Mouse (Mus musculus) stomach, embryonic 15.5 days (tissue): Measurements from ENCODE around the gene B3galt5. TPM values are rescaled to one million over a fixed set of nuclear protein-coding genes. Genes with fewer than 3 reads are reported as not detected.

Experiments
- ATAC-seq: fragments of 200-750 bp; cut with Nextera tagmentation; 2 replicates; pipeline ENCODE4 v1.8.0; 2017; ENCODE audit warnings: low read depth, moderate number of reproducible peaks, moderate TSS enrichment; ENCODE audit not compliant: insufficient read depth, low FRiP score
- H3K27ac ChIP-seq: fragments of 300-500 bp; sonication (generic); 2 replicates; pipeline ENCODE4 v1.5.1; 2015; ENCODE audit warnings: mild to moderate bottlenecking, inconsistent platforms
- H3K27me3 ChIP-seq: fragments of 300-500 bp; sonication (generic); replicated peaks from 2 replicates; pipeline ENCODE4 v1.6.1; 2015; ENCODE audit warnings: inconsistent platforms
- H3K36me3 ChIP-seq: fragments of 300-500 bp; sonication (generic); 2 replicates; pipeline ENCODE4 v1.6.1; 2015; ENCODE audit warnings: inconsistent platforms
- H3K4me1 ChIP-seq: fragments of 300-500 bp; sonication (generic); 2 replicates; pipeline ENCODE4 v1.6.1; 2015; ENCODE audit warnings: inconsistent platforms
- H3K4me2 ChIP-seq: fragments of 300-500 bp; sonication (generic); 2 replicates; pipeline ENCODE4 v1.6.1; 2015; ENCODE audit warnings: mild to moderate bottlenecking, inconsistent platforms
- H3K4me3 ChIP-seq: fragments of 300-500 bp; sonication (generic); replicated peaks from 2 replicates; pipeline ENCODE4 v1.5.1; 2015; ENCODE audit warnings: inconsistent platforms
- H3K9ac ChIP-seq: fragments of 300-500 bp; sonication (generic); 2 replicates; pipeline ENCODE4 v1.6.1; 2015; ENCODE audit warnings: inconsistent platforms
- H3K9me3 ChIP-seq: fragments of 300-500 bp; sonication (generic); 2 replicates; pipeline ENCODE4 v1.6.1; 2016; ENCODE audit warnings: inconsistent platforms
- WGBS: fragments of 180-500 bp; shearing (Covaris S2); methylation state at CpG from one replicate; pipeline ENCODE4 v1.1.7; 2015; 5-methylcytosine and 5-hydroxymethylcytosine counted together
- polyA plus RNA-seq: library from polyadenylated mRNA; unstranded; fragments of >200 nt; fragmentation: Nextera tagmentation; extraction: Ambion mirVana; gene quantifications from 2 replicates; pipeline ENCODE4 v1.2.1, GENCODE M21; 2015

The B3galt5 gene
- polyA plus RNA-seq, 1 experiment from 2014 or later, result 0.48 TPM

DNA sequence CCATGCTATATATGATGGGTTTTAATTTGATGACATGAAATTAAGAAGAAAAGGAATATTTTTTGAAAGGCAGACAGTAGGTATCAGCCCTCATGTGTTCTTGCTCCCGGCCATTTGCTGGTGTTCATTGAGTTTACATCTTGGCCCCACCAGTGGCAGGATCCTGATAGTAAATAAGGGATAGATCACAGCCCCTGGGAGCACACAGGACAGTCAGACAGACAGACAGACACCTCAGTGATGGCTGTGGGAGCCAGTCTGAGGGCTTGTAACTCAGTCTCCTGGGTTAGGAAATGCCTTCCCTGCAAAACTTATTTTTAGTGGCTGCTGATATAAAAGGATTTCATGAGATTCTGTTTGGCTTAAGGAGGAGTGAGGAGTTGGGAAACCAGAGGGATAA lies 13.1 kb upstream of the B3galt5 start:
- Histone ChIP-seq H3K4me2 (no peak overlapping the region), H3K4me1 (no peaks in the 10 kb centered on the region), H3K27me3 (no peaks in the 10 kb centered on the region), H3K36me3 (no peaks in the 10 kb centered on the region), H3K9me3 (no peaks in the 10 kb centered on the region), H3K4me3 (no peak overlapping the region), H3K9ac (no peak overlapping the region), H3K27ac (no peak overlapping the region)
- WGBS, result 59% methylated on average over 1 of the region's 1 CpGs
- no peak for ATAC-seq

DNA sequence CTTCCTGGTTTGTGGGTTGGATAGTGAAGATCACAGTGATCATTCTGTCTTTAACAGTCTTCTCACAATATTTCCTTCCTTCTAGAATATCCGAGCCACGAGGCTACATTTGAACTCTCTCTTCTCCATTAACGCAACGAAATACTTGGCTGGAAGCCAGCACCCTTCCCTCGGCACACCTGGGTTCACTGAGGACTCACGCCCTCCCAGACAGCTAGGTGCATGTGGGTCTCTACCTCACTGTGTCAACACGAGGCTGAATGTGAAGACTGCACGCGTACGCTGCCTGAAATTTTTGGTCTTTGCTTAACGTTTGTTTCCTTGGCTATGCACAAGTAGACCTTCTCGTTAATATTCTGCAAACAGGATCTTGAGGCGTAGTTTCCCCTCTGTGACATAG lies 7.2 kb upstream of the B3galt5 start:
- no peaks in the 10 kb centered on the region for H3K27me3 ChIP-seq
- H3K36me3 ChIP-seq, result no peaks in the 10 kb centered on the region
- H3K9me3 ChIP-seq, result no peaks in the 10 kb centered on the region
- H3K9ac ChIP-seq, result no peak overlapping the region
- H3K27ac ChIP-seq, result no peak overlapping the region
- no peaks in the 10 kb centered on the region for H3K4me1 ChIP-seq
- H3K4me2 ChIP-seq, result no peak overlapping the region
- no peak overlapping the region for H3K4me3 ChIP-seq
- WGBS, result 48% methylated on average over 13 of the region's 13 CpGs
- no peak; the same call in 1 of the 2 replicates for ATAC-seq

DNA sequence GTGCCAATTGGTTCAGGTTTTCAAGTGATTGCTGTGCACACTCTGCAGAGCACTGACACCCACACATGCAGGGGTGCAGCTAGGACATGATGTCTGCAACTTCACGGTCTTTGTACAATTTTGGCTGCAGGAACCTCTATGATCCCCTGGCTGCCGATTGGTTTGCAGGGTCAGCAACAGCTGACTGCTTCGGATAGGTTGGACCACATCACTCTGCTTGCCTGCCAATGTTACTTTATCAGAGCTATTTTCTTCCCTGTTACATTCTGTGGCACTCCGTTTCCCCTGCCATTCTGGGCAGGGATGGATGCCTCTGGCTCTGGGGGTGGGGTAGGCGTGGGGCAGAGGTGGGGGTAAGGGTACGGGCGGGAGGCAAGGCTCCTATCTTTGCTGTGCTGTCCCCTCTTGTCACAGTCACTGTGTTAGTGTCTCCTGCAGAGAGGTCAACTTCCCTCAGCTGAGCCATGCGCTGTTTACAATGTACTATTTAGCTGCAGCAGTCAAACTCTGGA lies 6.5 kb upstream of the B3galt5 start:
- no peaks in the 10 kb centered on the region for H3K36me3 ChIP-seq
- no peak overlapping the region for H3K27ac ChIP-seq
- H3K4me3 ChIP-seq, result no peak overlapping the region
- H3K27me3 ChIP-seq, result no peaks in the 10 kb centered on the region
- no peaks in the 10 kb centered on the region for H3K9me3 ChIP-seq
- ATAC-seq, result no peak
- H3K9ac ChIP-seq, result no peak overlapping the region
- H3K4me2 ChIP-seq, result no peak overlapping the region
- 57% methylated on average over 8 of the region's 8 CpGs for WGBS
- no peaks in the 10 kb centered on the region for H3K4me1 ChIP-seq

DNA sequence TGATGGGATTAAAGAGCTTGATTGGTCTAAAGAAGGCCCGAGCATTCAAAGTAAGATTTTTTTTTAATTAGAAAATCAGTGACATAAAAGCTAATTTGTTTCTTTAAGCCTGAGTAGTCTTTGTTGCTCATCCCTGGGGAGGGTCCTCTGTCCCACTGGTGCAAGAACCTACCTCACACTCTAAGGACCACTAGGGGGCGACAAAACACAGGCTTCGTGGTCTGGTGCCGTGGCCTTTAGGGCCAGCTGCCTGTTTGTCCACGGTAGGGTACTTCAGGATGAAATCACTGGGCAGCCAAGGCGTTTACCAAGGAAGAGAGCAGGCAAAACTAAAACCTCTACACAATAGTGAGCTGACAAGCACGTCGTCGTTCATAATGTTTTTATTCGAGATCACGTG lies 5.2 kb upstream of the B3galt5 start:
- 31% methylated on average over 11 of the region's 11 CpGs for WGBS
- ATAC-seq, result no peak

DNA sequence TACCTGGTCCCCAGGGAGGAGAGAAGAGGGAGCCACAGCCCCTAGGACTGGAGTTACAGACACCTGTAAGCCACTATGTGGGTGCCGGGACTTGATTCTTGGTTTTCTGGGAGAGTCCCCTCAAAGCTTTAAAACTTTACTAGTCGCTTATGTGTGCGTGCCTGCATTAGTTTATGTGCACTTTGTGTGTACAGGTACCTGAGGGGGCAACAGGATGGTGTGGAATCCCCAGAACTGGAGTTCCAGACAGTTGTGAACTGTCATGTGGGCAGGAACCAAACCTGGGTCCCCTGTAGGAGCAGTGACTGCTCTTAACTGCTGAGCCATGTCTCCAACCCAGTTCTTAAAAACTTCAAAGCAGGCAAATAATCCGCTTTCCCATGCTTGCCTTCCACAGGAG lies 4.3 kb upstream of the B3galt5 start:
- no peak overlapping the region for H3K9ac ChIP-seq
- H3K4me2 ChIP-seq, result no peak overlapping the region
- H3K27me3 ChIP-seq, result no peaks in the 10 kb centered on the region
- no peaks in the 10 kb centered on the region for H3K9me3 ChIP-seq
- H3K36me3 ChIP-seq, result no peaks in the 10 kb centered on the region
- H3K27ac ChIP-seq, result no peak overlapping the region
- H3K4me3 ChIP-seq, result no peak overlapping the region
- no peak for ATAC-seq
- H3K4me1 ChIP-seq, result no peaks in the 10 kb centered on the region
- 90% methylated on average over 4 of the region's 4 CpGs for WGBS

More for the DNA sequence above, 5.2 kb upstream of the B3galt5 start:
- H3K36me3 ChIP-seq, result no peaks in the 10 kb centered on the region
- H3K9ac ChIP-seq, result no peak overlapping the region
- no peak overlapping the region for H3K4me3 ChIP-seq
- no peak overlapping the region for H3K27ac ChIP-seq
- no peak overlapping the region for H3K4me2 ChIP-seq
- H3K27me3 ChIP-seq, result no peaks in the 10 kb centered on the region
- H3K4me1 ChIP-seq, result no peaks in the 10 kb centered on the region
- no peaks in the 10 kb centered on the region for H3K9me3 ChIP-seq

DNA sequence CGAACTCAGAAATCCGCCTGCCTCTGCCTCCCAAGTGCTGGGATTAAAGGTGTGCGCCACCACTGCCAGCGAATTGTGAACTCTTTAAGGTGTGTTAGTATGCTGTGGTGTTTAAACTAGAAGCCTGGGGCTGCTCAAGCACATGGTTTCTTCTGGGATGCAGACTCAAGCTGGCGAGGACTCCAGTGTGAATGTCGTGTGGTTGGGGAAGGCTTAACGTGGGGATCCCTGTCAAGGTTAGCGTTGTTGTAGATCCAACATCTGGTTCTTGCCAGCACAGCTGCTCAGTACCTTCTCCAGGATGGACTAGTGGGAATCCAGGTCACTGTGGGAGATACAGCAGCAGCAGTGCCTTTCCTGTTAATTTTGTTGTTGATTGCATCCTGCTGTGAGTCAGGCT lies 3.6 kb upstream of the B3galt5 start:
- no peak overlapping the region for H3K4me3 ChIP-seq
- H3K4me2 ChIP-seq, result no peak overlapping the region
- no peak for ATAC-seq
- no peaks in the 10 kb centered on the region for H3K4me1 ChIP-seq
- H3K27me3 ChIP-seq, result no peaks in the 10 kb centered on the region
- no peaks in the 10 kb centered on the region for H3K9me3 ChIP-seq
- no peak overlapping the region for H3K27ac ChIP-seq
- no peak overlapping the region for H3K9ac ChIP-seq
- WGBS, result 78% methylated on average over 8 of the region's 8 CpGs
- no peaks in the 10 kb centered on the region for H3K36me3 ChIP-seq

DNA sequence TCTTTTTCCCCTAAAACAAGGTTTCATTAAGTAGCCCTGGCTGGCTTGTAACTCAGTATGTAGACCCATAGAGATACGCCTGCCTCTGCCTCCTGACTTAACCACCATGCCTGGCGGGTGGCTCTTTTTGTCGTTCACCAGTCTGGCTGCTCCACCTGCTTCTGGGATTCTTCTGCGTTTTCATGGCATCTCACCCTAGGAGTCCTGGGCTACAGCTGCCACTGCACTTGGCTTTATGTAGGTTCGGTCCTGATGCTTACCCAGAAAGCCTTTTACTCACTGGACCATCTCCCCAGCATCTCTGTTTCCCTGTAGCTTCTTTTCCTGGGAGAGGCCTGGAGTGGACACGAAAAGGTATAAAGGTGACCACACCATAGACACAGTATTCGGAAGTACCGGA lies 1.6 kb upstream of the B3galt5 start:
- Histone ChIP-seq H3K36me3 (no peaks in the 10 kb centered on the region), H3K4me2 (no peak overlapping the region)

DNA sequence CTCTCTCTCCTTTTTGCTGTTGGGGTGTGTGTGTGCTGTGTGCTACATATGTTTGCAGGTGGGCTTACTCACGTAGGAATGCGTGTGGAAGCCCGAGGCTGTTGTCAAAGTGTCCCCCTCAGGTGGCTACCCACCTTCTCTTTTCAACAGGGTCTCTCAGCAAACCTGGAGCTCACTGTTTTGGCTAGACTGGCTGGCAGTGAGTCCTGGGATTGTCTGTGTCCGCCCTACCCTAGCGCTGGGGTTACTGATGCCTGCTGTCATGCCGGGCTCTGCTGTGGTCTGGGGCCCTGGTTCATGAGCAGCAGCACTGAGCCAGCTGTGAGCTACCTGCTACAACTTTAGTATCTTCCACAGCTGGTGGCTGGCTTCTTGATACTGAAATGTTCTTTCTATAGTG lies 8.9 kb downstream of the B3galt5 start:
- H3K27me3 ChIP-seq, result no peaks in the 10 kb centered on the region
- H3K4me2 ChIP-seq, result no peak overlapping the region
- H3K4me1 ChIP-seq, result no peaks in the 10 kb centered on the region
- no peak overlapping the region for H3K9ac ChIP-seq
- WGBS, result 66% methylated on average over 6 of the region's 6 CpGs
- H3K4me3 ChIP-seq, result no peak overlapping the region
- H3K27ac ChIP-seq, result no peak overlapping the region
- no peak for ATAC-seq
- H3K36me3 ChIP-seq, result no peaks in the 10 kb centered on the region
- no peaks in the 10 kb centered on the region for H3K9me3 ChIP-seq

More for the DNA sequence above, 1.6 kb upstream of the B3galt5 start:
- no peaks in the 10 kb centered on the region for H3K27me3 ChIP-seq
- ATAC-seq, result no peak
- no peak overlapping the region for H3K27ac ChIP-seq
- H3K9ac ChIP-seq, result no peak overlapping the region
- H3K9me3 ChIP-seq, result no peaks in the 10 kb centered on the region
- no peaks in the 10 kb centered on the region for H3K4me1 ChIP-seq
- 86% methylated on average over 8 of the region's 8 CpGs for WGBS
- H3K4me3 ChIP-seq, result no peak overlapping the region

DNA sequence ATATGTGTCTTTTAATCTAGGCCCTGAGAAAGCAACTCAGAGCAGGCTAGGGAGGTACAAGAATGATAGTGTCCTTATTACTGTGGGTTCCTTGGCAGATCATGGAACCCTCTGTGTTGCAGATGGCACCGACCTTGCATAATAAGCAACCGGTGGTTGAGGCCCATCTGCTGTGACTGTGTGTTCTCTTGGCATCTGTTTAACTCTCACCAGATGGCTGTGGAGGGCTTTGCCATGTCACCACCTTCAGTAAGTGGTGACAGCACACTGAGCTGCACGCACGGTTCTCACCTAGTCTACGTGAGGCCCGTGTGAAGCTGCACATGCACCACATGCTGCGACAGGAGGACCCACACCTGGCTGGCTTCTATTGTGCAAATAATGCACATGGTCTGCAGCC lies 14.0 kb downstream of the B3galt5 start:
- no peak overlapping the region for H3K4me3 ChIP-seq
- no peaks in the 10 kb centered on the region for H3K9me3 ChIP-seq
- no peaks in the 10 kb centered on the region for H3K27me3 ChIP-seq
- no peak overlapping the region for H3K27ac ChIP-seq
- WGBS, result 74% methylated on average over 7 of the region's 7 CpGs
- no peak overlapping the region for H3K9ac ChIP-seq
- no peaks in the 10 kb centered on the region for H3K36me3 ChIP-seq
- ATAC-seq, result no peak
- H3K4me2 ChIP-seq, result no peak overlapping the region
- no peaks in the 10 kb centered on the region for H3K4me1 ChIP-seq

DNA sequence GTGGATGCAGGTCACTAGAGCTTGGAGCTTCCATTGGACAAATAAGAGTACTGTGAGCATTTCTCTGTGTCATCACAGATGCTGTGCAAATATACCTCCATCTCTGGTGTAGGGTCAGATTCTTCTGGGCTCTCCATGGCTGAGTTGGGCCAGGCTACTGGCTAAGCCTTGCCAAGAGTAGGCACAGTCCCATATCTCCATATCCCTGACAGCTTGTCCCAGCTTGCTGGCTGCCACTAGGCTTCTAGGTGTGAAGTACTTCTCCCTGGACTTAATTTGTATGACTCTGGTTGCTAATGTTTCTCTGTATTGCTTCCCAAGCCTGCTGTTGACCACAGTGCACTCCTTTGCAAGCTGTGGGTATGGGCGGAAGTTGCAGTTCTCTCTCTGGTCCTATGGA lies 16.5 kb downstream of the B3galt5 start:
- H3K4me3 ChIP-seq, result no peak overlapping the region
- H3K9ac ChIP-seq, result no peak overlapping the region
- no peaks in the 10 kb centered on the region for H3K27me3 ChIP-seq
- H3K4me2 ChIP-seq, result no peak overlapping the region
- H3K36me3 ChIP-seq, result no peaks in the 10 kb centered on the region
- H3K9me3 ChIP-seq, result no peaks in the 10 kb centered on the region
- H3K4me1 ChIP-seq, result no peaks in the 10 kb centered on the region
- H3K27ac ChIP-seq, result no peak overlapping the region
- WGBS, result 90% methylated on average over 1 of the region's 1 CpGs
- ATAC-seq, result no peak

DNA sequence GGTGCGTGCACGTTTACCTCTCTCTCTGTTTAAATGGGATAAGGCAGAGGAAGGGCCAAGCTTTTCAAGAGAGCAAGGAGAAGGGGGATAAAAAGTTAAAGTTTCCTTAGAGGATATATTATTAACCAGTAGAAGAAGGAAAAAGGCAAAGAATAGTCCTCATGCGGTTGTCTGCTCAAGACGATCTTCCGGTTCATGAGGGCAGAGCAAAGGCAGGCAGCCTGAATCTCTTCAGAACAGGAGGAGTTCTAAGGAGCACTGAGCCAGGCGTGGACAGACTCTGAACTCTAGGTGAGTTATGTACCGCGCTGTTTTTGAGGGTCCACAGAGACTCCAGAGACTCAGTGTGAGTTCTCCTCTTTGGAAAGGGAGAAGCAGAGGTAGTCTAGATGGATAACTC lies 22.8 kb downstream of the B3galt5 start:
- Histone ChIP-seq H3K27me3 (no peaks in the 10 kb centered on the region), H3K36me3 (no peaks in the 10 kb centered on the region), H3K27ac (no peak overlapping the region), H3K9ac (no peak overlapping the region), H3K4me2 (no peak overlapping the region), H3K4me3 (no peak overlapping the region), H3K4me1 (no peaks in the 10 kb centered on the region), H3K9me3 (no peaks in the 10 kb centered on the region)
- ATAC-seq, result no peak
- 82% methylated on average over 8 of the region's 8 CpGs for WGBS

DNA sequence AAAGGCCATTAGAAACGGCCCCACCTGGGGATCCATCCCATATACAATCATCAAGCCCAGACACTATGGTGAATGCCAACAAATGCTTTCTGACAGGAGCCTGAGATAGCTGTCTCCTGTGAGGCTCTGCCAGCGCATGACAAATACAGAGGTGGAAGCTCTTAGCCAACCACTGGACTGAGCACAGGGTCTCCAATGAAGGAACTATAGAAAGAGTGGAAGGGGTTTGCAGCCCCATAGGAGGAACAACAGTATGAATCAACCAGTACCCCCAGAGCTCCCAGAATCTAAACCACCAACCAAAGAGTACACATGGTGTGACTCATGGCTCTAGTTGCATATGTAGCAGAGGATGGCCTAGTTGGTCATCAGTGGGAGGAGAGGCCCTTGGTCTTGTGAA lies 36.1 kb downstream of the B3galt5 start:
- Histone ChIP-seq H3K4me1 (no peaks in the 10 kb centered on the region), H3K9me3 (no peaks in the 10 kb centered on the region), H3K4me3 (no peak overlapping the region), H3K27me3 (no peaks in the 10 kb centered on the region), H3K36me3 (no peaks in the 10 kb centered on the region), H3K27ac (no peak overlapping the region), H3K4me2 (no peak overlapping the region), H3K9ac (no peak overlapping the region)
- WGBS, result 80% methylated on average over 2 of the region's 2 CpGs
- no peak for ATAC-seq

DNA sequence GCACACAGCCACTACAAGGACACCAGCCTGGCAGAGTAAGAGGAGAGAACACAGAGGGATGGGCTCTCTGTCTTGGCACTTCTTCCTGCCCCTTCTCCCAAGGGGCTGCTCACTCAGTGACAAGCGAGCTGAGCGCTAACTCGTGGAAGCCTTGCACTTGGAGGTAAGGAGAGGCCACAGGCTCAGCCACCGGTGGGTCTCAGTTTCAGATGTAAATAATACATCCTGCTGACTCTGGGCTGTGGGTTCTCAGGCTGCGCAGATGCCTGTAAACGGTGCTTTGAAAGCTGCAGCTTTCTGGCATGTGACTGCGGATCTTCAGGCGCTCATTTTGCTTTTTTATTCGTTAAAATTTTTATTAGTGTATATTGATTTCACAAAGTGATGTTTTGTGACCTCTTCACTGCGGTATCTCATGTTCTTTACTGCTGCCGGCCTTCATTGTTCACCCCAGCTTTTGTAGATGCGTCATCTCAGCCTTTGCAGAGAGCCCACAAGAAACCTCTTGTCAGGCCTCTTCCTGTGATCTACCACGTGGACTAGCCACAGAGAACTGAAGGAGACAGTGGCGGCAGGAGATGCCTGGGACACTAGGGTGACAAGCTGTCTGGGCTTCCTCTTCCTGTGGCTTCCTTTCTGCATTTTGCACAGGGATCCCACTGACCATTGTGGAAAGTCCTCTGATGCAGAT lies 37.5 kb downstream of the B3galt5 start:
- H3K4me3 ChIP-seq, result no peak overlapping the region
- H3K27me3 ChIP-seq, result no peaks in the 10 kb centered on the region
- no peaks in the 10 kb centered on the region for H3K4me1 ChIP-seq
- no peaks in the 10 kb centered on the region for H3K9me3 ChIP-seq
- no peak for ATAC-seq
- 54% methylated on average over 14 of the region's 14 CpGs for WGBS
- no peaks in the 10 kb centered on the region for H3K36me3 ChIP-seq
- H3K9ac ChIP-seq, result no peak overlapping the region
- H3K27ac ChIP-seq, result no peak overlapping the region
- H3K4me2 ChIP-seq, result no peak overlapping the region
